Mouse (Mus musculus): ENCODE data around the gene Vstm2l.

Gene Vstm2l

GRCm38 (mm10) chr2:157914105-157914764 lies at the start of gene Vstm2l:
TSS of gene Vstm2l (plus strand) at chr2:157914653.
- DNase-seq (ENCODE audit: low spot score), result no peak

GRCm38 (mm10) chr2:157867126-157867525 lies 47.3 kb upstream of the Vstm2l start:
- DNase-seq (ENCODE audit: low spot score), result no peak

GRCm38 (mm10) chr2:157870247-157870646 lies 44.2 kb upstream of the Vstm2l start:
- DNase-seq (ENCODE audit: low spot score), result no peak

GRCm38 (mm10) chr2:157873223-157873622 lies 41.2 kb upstream of the Vstm2l start:
- DNase-seq (ENCODE audit: low spot score), result no peak

- DNase-seq (ENCODE audit: low spot score), result no peak
These were observed 40.8 kb upstream of the Vstm2l start for GRCm38 (mm10) chr2:157873691-157874090.

- no peak for DNase-seq (ENCODE audit: low spot score)
These were observed 39.3 kb upstream of the Vstm2l start for GRCm38 (mm10) chr2:157875111-157875510.

GRCm38 (mm10) chr2:157877394-157877793 lies 37.1 kb upstream of the Vstm2l start:
- DNase-seq (ENCODE audit: low spot score), result no peak

GRCm38 (mm10) chr2:157877967-157878366 lies 36.5 kb upstream of the Vstm2l start:
- DNase-seq (ENCODE audit: low spot score), result no peak

GRCm38 (mm10) chr2:157881939-157882338 lies 32.5 kb upstream of the Vstm2l start:
- DNase-seq (ENCODE audit: low spot score), result no peak

GRCm38 (mm10) chr2:157887275-157888025 lies 27.0 kb upstream of the Vstm2l start:
- DNase-seq (ENCODE audit: low spot score), result no peak

- DNase-seq (ENCODE audit: low spot score), result no peak
These were observed 23.3 kb upstream of the Vstm2l start for GRCm38 (mm10) chr2:157891166-157891565.

GRCm38 (mm10) chr2:157897131-157897530 lies 17.3 kb upstream of the Vstm2l start:
- DNase-seq (ENCODE audit: low spot score), result no peak

GRCm38 (mm10) chr2:157913204-157913636 lies 1.2 kb upstream of the Vstm2l start:
- DNase-seq (ENCODE audit: low spot score), result peak; percentile 66

- no peak for DNase-seq (ENCODE audit: low spot score)
These were observed 748 bp upstream of the Vstm2l start for GRCm38 (mm10) chr2:157913705-157914104.

GRCm38 (mm10) chr2:157914889-157915517 lies 550 bp downstream of the Vstm2l start:
- DNase-seq (ENCODE audit: low spot score), result no peak

GRCm38 (mm10) chr2:157918529-157918928 lies 4.1 kb downstream of the Vstm2l start:
- no peak for DNase-seq (ENCODE audit: low spot score)

- DNase-seq (ENCODE audit: low spot score), result no peak
These were observed 7.1 kb downstream of the Vstm2l start for GRCm38 (mm10) chr2:157921551-157921950.

- DNase-seq (ENCODE audit: low spot score), result no peak
These were observed 9.0 kb downstream of the Vstm2l start for GRCm38 (mm10) chr2:157923406-157923805.

- no peak for DNase-seq (ENCODE audit: low spot score)
These were observed 10.1 kb downstream of the Vstm2l start for GRCm38 (mm10) chr2:157924504-157924903.

GRCm38 (mm10) chr2:157926502-157926901 lies 12.0 kb downstream of the Vstm2l start:
- DNase-seq (ENCODE audit: low spot score), result no peak

GRCm38 (mm10) chr2:157926927-157927326 lies 12.5 kb downstream of the Vstm2l start:
- DNase-seq (ENCODE audit: low spot score), result no peak

GRCm38 (mm10) chr2:157927397-157927796 lies 12.9 kb downstream of the Vstm2l start:
- DNase-seq (ENCODE audit: low spot score), result no peak

- DNase-seq (ENCODE audit: low spot score), result no peak
These were observed 13.4 kb downstream of the Vstm2l start for GRCm38 (mm10) chr2:157927815-157928214.

Measured in lung, postnatal 25 days (tissue).